Mouse (Mus musculus) liver, adult 2 months (tissue): ENCODE data around the gene Gm21119.
"Not testable (repeated sequence)": the region's sequence is repeated elsewhere in the genome, so short reads cannot be mapped to it uniquely, and the experiment has no call there.

Experiments
- CTCF ChIP-seq: fragments of 200-500 bp; IDR thresholded peaks from 2 replicates; pipeline ENCODE4 v1.5.1; 2011; ENCODE audit warnings: low read depth, low read length, control low read depth
- POLR2A ChIP-seq: fragments of 200-500 bp; IDR thresholded peaks from 2 replicates; pipeline ENCODE4 v1.6.1; 2011; ENCODE audit warnings: low read length, control low read depth; ENCODE audit not compliant: insufficient read depth; ENCODE audit errors: extremely low read depth

DNA sequence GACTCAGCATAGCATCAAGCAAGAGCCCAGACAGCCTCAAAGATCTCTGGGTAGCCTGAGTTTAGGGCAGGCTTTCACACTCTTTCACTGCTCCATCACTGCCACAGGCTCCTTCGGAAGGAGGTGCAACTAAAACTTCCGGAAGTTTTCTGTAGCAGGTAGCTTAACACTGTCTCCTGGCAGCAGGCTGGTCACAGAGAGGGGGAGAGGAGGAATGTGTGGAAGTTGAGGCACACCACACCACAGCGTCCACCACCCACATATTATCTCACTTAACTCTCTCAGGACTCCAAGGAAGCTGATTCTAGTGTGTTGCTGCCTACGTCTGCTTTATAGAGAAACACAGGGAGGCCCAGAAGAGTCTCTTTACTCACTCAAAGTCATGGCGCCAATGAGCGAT, 15.4 kb upstream of the Gm21119 start:
- TF ChIP-seq POLR2A, CTCF: not testable (repeated sequence)
